Mouse (Mus musculus) c-Kit-positive CD71-negative TER-119-negative erythroid progenitor cells, embryonic 14.5 days (primary cell): ENCODE results near the gene Smyd3.

Experiments
- DNase-seq: peaks from one replicate; pipeline ENCODE4 v3.0.0-alpha.2; 2013; ENCODE audit warnings: low read depth

Smyd3 gene

DNA sequence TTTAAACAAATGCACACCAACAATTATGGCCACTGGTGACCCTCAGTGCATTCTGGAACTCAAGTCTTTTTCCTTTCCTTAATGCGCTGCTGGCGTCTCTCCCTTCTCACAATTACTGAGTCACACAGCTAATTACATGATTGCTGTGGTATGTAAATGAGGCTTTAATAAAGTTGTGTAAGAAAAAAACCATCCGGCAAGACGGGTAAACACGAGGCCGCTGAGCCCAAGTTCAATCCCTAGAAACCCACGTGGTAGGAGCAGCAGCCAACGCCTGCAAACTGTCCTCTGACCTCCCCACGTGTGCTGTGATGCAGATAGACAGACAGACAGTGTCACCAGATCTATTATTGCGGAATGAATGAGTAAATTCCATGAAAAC, 58.9 kb downstream of the Smyd3 start:
- no peak for DNase-seq

GRCm38 (mm10) chr1:179458236-179458986, 59.4 kb downstream of the Smyd3 start:
- no peak for DNase-seq

- no peak for DNase-seq
Measured at GRCm38 (mm10) chr1:179454600-179454999, 63.2 kb downstream of the Smyd3 start.

DNA sequence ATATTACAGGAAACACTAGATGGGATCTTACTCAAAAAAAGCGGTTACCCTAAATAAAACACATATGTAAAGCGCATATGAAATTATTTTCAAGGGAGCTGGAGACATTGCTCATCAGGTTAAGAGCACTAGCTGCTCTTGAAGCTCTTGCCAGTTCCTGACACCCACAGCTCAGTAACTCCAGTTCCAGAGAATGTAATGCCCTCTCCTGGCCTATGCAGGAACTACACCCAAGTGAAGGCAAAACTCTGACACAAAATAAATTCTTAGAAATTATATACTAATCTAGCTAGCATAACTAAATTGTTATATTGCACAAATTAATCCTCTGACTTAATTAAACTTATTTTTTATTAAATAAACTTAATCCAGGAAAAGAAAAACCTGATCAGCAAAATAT, 66.6 kb downstream of the Smyd3 start:
- DNase-seq = peak; percentile 31

DNA sequence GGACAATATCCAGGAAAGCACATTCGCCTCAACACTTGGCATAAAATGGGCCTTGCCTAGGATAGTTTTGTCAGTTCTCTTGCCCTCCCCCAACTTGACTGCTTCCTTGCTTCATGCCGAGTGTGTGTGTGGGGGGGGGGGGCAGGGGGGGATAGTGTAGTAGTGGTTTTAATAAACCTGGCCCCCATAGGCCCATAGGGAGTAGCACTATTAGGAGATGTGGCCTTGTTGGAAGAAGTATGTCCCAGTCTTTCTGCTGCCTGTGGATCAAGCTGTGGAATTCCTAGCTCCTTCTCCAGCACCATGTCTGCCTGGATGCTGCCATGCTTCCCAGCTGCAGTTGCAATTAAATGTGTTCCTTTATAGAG, 71.0 kb downstream of the Smyd3 start:
- DNase-seq = no peak

- DNase-seq = no peak
Measured at GRCm38 (mm10) chr1:179446127-179446844, 71.6 kb downstream of the Smyd3 start.

GRCm38 (mm10) chr1:179443835-179444234, 74.0 kb downstream of the Smyd3 start:
- no peak for DNase-seq

DNA sequence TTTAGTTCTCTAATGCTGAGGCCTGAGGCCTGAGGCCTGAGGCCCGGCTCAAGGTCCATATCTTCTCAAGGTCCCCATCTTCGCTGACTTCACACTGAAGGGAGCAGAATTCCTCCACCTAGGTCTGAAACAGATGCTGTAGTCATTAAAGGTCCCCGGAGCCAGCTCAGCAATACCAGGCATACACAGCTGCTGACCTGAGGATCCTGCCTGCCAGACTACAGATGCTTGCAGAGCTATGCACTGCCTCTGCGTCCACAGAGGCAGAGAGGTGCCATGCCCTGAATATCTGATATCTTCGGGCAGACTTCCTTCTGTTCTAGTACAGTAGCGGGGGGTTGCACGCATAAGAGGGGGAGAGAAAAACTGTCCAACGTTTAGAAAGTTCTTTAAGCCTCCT, 74.4 kb downstream of the Smyd3 start:
- no peak for DNase-seq

DNA sequence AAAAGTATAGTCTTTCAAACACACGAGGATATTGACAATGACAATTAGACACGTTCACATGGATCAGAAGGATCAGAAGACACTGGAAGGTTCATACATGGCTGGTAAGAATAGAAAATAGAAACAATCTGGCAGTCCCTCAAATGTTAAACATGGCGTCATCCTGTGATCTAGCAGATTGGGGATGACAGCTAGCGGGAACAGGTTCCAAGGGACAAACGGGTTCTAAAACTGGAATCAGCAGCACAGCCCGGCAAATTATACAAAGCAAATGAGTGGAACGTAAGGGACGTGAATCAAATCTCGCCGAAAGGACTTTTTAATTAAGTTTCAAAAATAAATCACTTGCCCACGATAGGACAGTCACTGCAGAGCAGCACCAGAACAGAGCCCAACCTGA, 81.2 kb downstream of the Smyd3 start:
- no peak for DNase-seq

- no peak for DNase-seq
Measured at GRCm38 (mm10) chr1:179434443-179435260, 83.2 kb downstream of the Smyd3 start.

GRCm38 (mm10) chr1:179433828-179434227, 84.0 kb downstream of the Smyd3 start:
- no peak for DNase-seq

DNA sequence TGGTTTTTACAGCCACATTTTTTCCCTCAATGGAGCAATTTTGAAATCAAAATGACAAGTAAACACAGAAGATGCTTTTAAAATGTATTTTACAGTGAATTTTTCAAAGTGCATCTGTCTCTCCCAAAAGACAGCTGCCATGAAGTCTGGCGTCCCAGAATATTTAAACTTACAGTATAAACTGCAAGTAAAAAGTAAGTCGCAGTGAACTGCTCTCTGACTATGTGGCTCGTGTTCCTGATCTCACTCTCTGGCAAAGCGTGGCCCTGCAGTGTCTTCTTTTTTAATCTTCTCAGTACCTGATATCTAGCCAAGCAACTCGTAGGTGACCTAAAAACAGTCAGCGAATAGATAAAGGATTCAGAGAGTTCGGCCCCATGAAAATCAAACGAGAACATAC, 84.5 kb downstream of the Smyd3 start:
- DNase-seq = no peak

DNA sequence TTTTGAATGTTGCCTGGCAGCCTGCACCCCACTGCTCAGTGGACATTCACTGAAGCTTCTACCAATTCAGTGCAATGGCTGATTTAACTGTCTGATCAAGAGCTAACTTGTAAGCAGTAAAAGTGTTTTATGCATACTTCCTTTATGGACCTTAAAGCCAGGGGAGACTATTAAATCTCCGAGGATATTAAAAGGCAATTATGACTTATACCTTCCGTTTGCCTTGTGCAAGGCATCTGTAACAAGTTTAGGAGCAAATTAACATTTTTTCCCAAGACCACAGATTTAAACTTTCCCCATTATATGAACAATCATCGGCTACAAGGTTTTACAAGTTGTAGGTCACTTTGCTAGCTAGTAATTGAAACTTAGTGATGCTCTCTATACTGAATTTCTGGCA, 87.8 kb downstream of the Smyd3 start:
- no peak for DNase-seq

DNA sequence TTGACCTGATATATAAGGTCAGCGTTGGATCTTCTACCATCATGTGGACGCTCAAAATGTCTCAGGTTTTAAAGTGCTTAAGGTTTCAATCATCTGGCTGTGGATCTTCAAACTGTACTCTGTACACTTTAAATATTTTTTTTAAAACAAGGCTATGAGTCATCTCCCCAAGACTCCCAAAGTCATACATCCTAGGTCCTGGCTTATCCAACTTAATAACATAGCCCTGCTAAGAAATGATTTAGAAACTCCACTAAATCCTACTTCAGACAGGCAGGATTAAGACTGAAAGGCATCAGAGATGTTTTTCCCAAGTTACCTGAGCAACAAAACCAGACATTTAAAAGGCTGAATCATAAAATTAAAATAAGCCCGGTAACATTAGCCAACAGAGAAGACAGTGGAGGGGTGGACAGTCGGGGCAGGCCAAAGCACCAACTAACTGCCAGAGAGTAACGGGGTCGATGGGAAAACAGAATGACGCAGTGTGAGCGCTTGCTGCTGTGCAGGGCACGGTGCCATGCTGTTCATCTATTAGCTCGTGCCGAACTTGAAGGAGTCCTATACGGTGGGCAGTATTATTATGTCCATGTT, 92.9 kb downstream of the Smyd3 start:
- DNase-seq = no peak

GRCm38 (mm10) chr1:179419091-179419490, 98.8 kb downstream of the Smyd3 start:
- no peak for DNase-seq

DNA sequence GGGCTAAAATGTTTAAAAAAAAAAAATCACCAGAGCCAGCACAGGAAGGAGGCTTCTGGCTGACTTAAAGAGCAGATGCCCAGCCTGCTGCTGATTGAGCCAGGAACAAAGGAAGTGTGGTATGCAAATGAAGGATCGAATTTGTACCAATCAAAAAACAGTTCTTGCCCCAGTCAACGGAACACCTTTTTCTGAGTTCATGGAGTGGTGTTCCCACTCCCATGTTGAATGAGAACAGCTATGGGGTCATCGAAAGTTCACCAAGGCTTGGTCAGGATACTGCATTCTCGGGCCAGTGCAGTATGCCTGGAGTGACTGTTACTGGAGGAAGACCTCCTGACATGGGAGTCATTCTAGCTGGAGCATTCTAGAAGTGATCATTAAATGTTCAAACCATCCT, 109.8 kb downstream of the Smyd3 start:
- DNase-seq = no peak

GRCm38 (mm10) chr1:179400835-179401234, 117.0 kb downstream of the Smyd3 start:
- no peak for DNase-seq

- DNase-seq = no peak
Measured at GRCm38 (mm10) chr1:179398639-179399038, 119.2 kb downstream of the Smyd3 start.

- DNase-seq = no peak
Measured at GRCm38 (mm10) chr1:179386237-179386975, 131.4 kb downstream of the Smyd3 start.

GRCm38 (mm10) chr1:179385691-179386090, 132.2 kb downstream of the Smyd3 start:
- DNase-seq = no peak

- DNase-seq = no peak
Measured at GRCm38 (mm10) chr1:179384296-179384695, 133.5 kb downstream of the Smyd3 start.

- DNase-seq = no peak
Measured at GRCm38 (mm10) chr1:179378102-179378501, 139.7 kb downstream of the Smyd3 start.
